Mouse (Mus musculus) c-Kit-positive CD71-negative TER-119-negative erythroid progenitor cells, embryonic 14.5 days (primary cell): ENCODE data around the gene Tmem165.

ENCODE experiments used
- DNase-seq: peaks from one replicate; pipeline ENCODE4 v3.0.0-alpha.2; 2013; ENCODE audit warnings: low read depth

Gene Tmem165

GRCm38 (mm10) chr5:76175051-76175450 lies 8.6 kb upstream of the Tmem165 start:
- no peak for DNase-seq

- DNase-seq, result no peak
Observed at GRCm38 (mm10) chr5:76176411-76176810, 7.3 kb upstream of the Tmem165 start.

GRCm38 (mm10) chr5:76176841-76177240 lies 6.8 kb upstream of the Tmem165 start:
- DNase-seq, result no peak

- no peak for DNase-seq
Observed at GRCm38 (mm10) chr5:76177664-76178063, 6.0 kb upstream of the Tmem165 start.

GRCm38 (mm10) chr5:76179171-76179570 lies 4.5 kb upstream of the Tmem165 start:
- no peak for DNase-seq

- no peak for DNase-seq
Observed at GRCm38 (mm10) chr5:76179791-76180190, 3.9 kb upstream of the Tmem165 start.

- DNase-seq, result no peak
Observed at GRCm38 (mm10) chr5:76182326-76182725, 1.4 kb upstream of the Tmem165 start.

GRCm38 (mm10) chr5:76183043-76183749 lies 484 bp upstream of the Tmem165 start:
- no peak for DNase-seq

GRCm38 (mm10) chr5:76184286-76185080 lies 803 bp downstream of the Tmem165 start:
- DNase-seq, result no peak

GRCm38 (mm10) chr5:76187885-76188284 lies 4.2 kb downstream of the Tmem165 start:
- DNase-seq, result no peak

GRCm38 (mm10) chr5:76190609-76191008 lies 6.9 kb downstream of the Tmem165 start:
- no peak for DNase-seq

GRCm38 (mm10) chr5:76193075-76193474 lies 9.4 kb downstream of the Tmem165 start:
- DNase-seq, result no peak

- no peak for DNase-seq
Observed at GRCm38 (mm10) chr5:76194377-76194945, 10.8 kb downstream of the Tmem165 start.

GRCm38 (mm10) chr5:76199346-76199745 lies 15.7 kb downstream of the Tmem165 start:
- no peak for DNase-seq

GRCm38 (mm10) chr5:76203171-76203570 lies 19.5 kb downstream of the Tmem165 start:
- DNase-seq, result no peak

- DNase-seq, result no peak
Observed at GRCm38 (mm10) chr5:76205886-76206285, 22.2 kb downstream of the Tmem165 start.

GRCm38 (mm10) chr5:76208066-76208465 lies 24.4 kb downstream of the Tmem165 start:
- DNase-seq, result no peak

- DNase-seq, result no peak
Observed at GRCm38 (mm10) chr5:76216691-76217090, 33.0 kb downstream of the Tmem165 start.

GRCm38 (mm10) chr5:76231171-76231855 lies 47.6 kb downstream of the Tmem165 start:
- DNase-seq, result no peak

GRCm38 (mm10) chr5:76243274-76243673 lies 59.6 kb downstream of the Tmem165 start:
- no peak for DNase-seq

GRCm38 (mm10) chr5:76243929-76244328 lies 60.2 kb downstream of the Tmem165 start:
- no peak for DNase-seq

- DNase-seq, result no peak
Observed at GRCm38 (mm10) chr5:76244430-76244829, 60.8 kb downstream of the Tmem165 start.
